Mouse (Mus musculus): ENCODE measurements around the gene Ush1g.

- TF ChIP-seq GATA1 (IDR thresholded peaks at IDR 0.05; ENCODE audit: low read depth, low read length): no peak
- no peak for TF ChIP-seq POLR2A (IDR thresholded peaks at IDR 0.05; ENCODE audit: control insufficient read depth in 1 of 2, insufficient read depth in 1 of 2, low read depth in 1 of 2, low read length in 2 of 2, poor library complexity in 1 of 2)
- TF ChIP-seq EP300 (IDR thresholded peaks at IDR 0.05; ENCODE audit: low read depth in 1 of 2, low read length in 2 of 2): no peak
Measured at GRCm38 (mm10) chr11:115286201-115286993, 35.4 kb downstream of the Ush1g start.

Data from MEL (cell line).